Mouse (Mus musculus) hindbrain, postnatal 0 days (tissue): ENCODE measurements at regions not wholly inside any gene's neighbourhood (a gene's known extent, or its start where the extent isn't known, plus 50 kb on each side); places are given as distances from the start of the nearest gene placed in this dataset.

ENCODE experiments used
- ATAC-seq: fragments of 200-750 bp; cut with Nextera tagmentation; 2 replicates; pipeline ENCODE4 v1.8.0; 2017; ENCODE audit warnings: mild to moderate bottlenecking, moderate TSS enrichment, moderate library complexity
- DNase-seq: peaks from one replicate; pipeline ENCODE4 v3.0.0-alpha.2; 2015; ENCODE audit warnings: low spot score
- H3K27ac ChIP-seq: fragments of 300-500 bp; sonication (generic); 2 replicates; pipeline ENCODE4 v1.5.1; 2014; ENCODE audit warnings: mild to moderate bottlenecking
- H3K27me3 ChIP-seq: fragments of 300-500 bp; sonication (generic); 2 replicates; pipeline ENCODE4 v1.6.1; 2014; ENCODE audit warnings: low read length, mixed read lengths; ENCODE audit not compliant: insufficient read depth
- H3K36me3 ChIP-seq: fragments of 300-500 bp; sonication (generic); 2 replicates; pipeline ENCODE4 v1.6.1; 2014; ENCODE audit warnings: low read length, mixed read lengths; ENCODE audit not compliant: insufficient read depth
- H3K4me1 ChIP-seq: fragments of 300-500 bp; sonication (generic); 2 replicates; pipeline ENCODE4 v1.6.1; 2014; ENCODE audit warnings: antibody characterized with exemption, low read length, mixed read lengths; ENCODE audit not compliant: insufficient read depth
- H3K4me2 ChIP-seq: fragments of 300-500 bp; sonication (generic); 2 replicates; pipeline ENCODE4 v1.6.1; 2014; ENCODE audit warnings: low read depth, mild to moderate bottlenecking, low read length, moderate library complexity, mixed read lengths
- H3K4me3 ChIP-seq: fragments of 300-500 bp; sonication (generic); 2 replicates; pipeline ENCODE4 v1.5.1; 2014; ENCODE audit warnings: low read length
- H3K9ac ChIP-seq: fragments of 300-500 bp; sonication (generic); replicated peaks from 2 replicates; pipeline ENCODE4 v1.6.1; 2014; ENCODE audit warnings: mild to moderate bottlenecking, low read length, moderate library complexity, mixed read lengths
- H3K9me3 ChIP-seq: fragments of 300-500 bp; sonication (generic); 2 replicates; pipeline ENCODE4 v1.6.1; 2016; ENCODE audit warnings: low read length, mixed read lengths
- CTCF ChIP-seq: IDR thresholded peaks from 2 replicates; pipeline ENCODE4 v1.5.1; 2016; ENCODE audit warnings: antibody characterized with exemption, control low read depth, low read depth
- WGBS: fragments of 180-500 bp; shearing (Covaris S2); extraction: QIAGEN DNeasy Blood & Tissue Kit; methylation state at CpG from one replicate; pipeline ENCODE4 v1.1.7; 2014; 5-methylcytosine and 5-hydroxymethylcytosine counted together

- no peaks in the 10 kb centered on the region for H3K4me1 ChIP-seq
- no peak overlapping the region for H3K4me2 ChIP-seq
- no peak for TF ChIP-seq CTCF
- H3K27me3 ChIP-seq, result no peaks in the 10 kb centered on the region
- H3K27ac ChIP-seq, result no peak overlapping the region
- 93% methylated on average over 1 of the region's 1 CpGs for WGBS
- no peak for ATAC-seq
- H3K9ac ChIP-seq, result no peak overlapping the region
- no peak overlapping the region for H3K4me3 ChIP-seq
- no peaks in the 10 kb centered on the region for H3K9me3 ChIP-seq
- DNase-seq, result no peak
- H3K36me3 ChIP-seq, result no peaks in the 10 kb centered on the region
Measured at GRCm38 (mm10) chr16:75353394-75353793, 232.5 kb downstream of the Lipi start.

- 82% methylated on average over 8 of the region's 8 CpGs for WGBS
Measured at GRCm38 (mm10) chr16:75344201-75344927, 241.5 kb downstream of the Lipi start.

GRCm38 (mm10) chr16:75343028-75343901, 242.6 kb downstream of the Lipi start:
- H3K4me2 ChIP-seq, result 0 out of 2 replicates have a peak overlapping the region, but pooled peaks have one; percentile 21
- peak; percentile 66 for DNase-seq
- peak; percentile 67 for TF ChIP-seq CTCF
- no peaks in the 10 kb centered on the region for H3K9me3 ChIP-seq
- WGBS, result 43% methylated on average over 10 of the region's 11 CpGs
- no peaks in the 10 kb centered on the region for H3K36me3 ChIP-seq
- H3K9ac ChIP-seq, result no peak overlapping the region
- ATAC-seq, result no peak
- H3K4me1 ChIP-seq, result no peaks in the 10 kb centered on the region
- H3K27me3 ChIP-seq, result no peaks in the 10 kb centered on the region
- no peak overlapping the region for H3K4me3 ChIP-seq
- H3K27ac ChIP-seq, result no peak overlapping the region

More at GRCm38 (mm10) chr16:75344201-75344927, 241.5 kb downstream of the Lipi start:
- Histone ChIP-seq H3K4me2 (no peak overlapping the region), H3K4me3 (no peak overlapping the region), H3K9me3 (no peaks in the 10 kb centered on the region), H3K27ac (no peak overlapping the region), H3K9ac (no peak overlapping the region), H3K27me3 (no peaks in the 10 kb centered on the region), H3K4me1 (no peaks in the 10 kb centered on the region), H3K36me3 (no peaks in the 10 kb centered on the region)
- ATAC-seq (no peak), DNase-seq (no peak)
- TF ChIP-seq CTCF, result no peak

- Histone ChIP-seq H3K4me3 (no peak overlapping the region), H3K4me1 (no peaks in the 10 kb centered on the region), H3K27ac (no peak overlapping the region), H3K36me3 (no peaks in the 10 kb centered on the region), H3K27me3 (no peaks in the 10 kb centered on the region), H3K9me3 (no peaks in the 10 kb centered on the region), H3K9ac (no peak overlapping the region), H3K4me2 (no peak overlapping the region)
- WGBS, result 87% methylated on average over 2 of the region's 2 CpGs
- no peak for TF ChIP-seq CTCF
- no peak for ATAC-seq
- DNase-seq, result no peak
Measured at GRCm38 (mm10) chr16:75334228-75334627, 251.6 kb downstream of the Lipi start.

GRCm38 (mm10) chr16:75333750-75334149, 252.1 kb downstream of the Lipi start:
- DNase-seq (no peak), ATAC-seq (no peak)
- WGBS, result 74% methylated on average over 5 of the region's 5 CpGs
- H3K9ac ChIP-seq, result no peak overlapping the region
- TF ChIP-seq CTCF, result no peak
- no peaks in the 10 kb centered on the region for H3K36me3 ChIP-seq
- no peak overlapping the region for H3K4me3 ChIP-seq
- no peak overlapping the region for H3K27ac ChIP-seq
- H3K27me3 ChIP-seq, result no peaks in the 10 kb centered on the region
- H3K9me3 ChIP-seq, result no peaks in the 10 kb centered on the region
- no peak overlapping the region for H3K4me2 ChIP-seq
- H3K4me1 ChIP-seq, result no peaks in the 10 kb centered on the region

- Histone ChIP-seq H3K4me3 (no peak overlapping the region), H3K9me3 (no peaks in the 10 kb centered on the region), H3K4me1 (no peaks in the 10 kb centered on the region), H3K36me3 (no peaks in the 10 kb centered on the region), H3K27me3 (no peaks in the 10 kb centered on the region), H3K4me2 (no peak overlapping the region), H3K9ac (no peak overlapping the region), H3K27ac (no peak overlapping the region)
- 87% methylated on average over 4 of the region's 4 CpGs for WGBS
- no peak for TF ChIP-seq CTCF
- DNase-seq, result no peak
- ATAC-seq, result no peak
Measured at GRCm38 (mm10) chr16:75332853-75333252, 253.0 kb downstream of the Lipi start.

GRCm38 (mm10) chr16:75325296-75325695, 260.6 kb downstream of the Lipi start:
- DNase-seq (peak; percentile 74), ATAC-seq (no peak)
- 73% methylated on average over 1 of the region's 1 CpGs for WGBS
- Histone ChIP-seq H3K9ac (no peak overlapping the region), H3K4me1 (no peaks in the 10 kb centered on the region), H3K4me3 (no peak overlapping the region), H3K27me3 (no peaks in the 10 kb centered on the region), H3K36me3 (no peaks in the 10 kb centered on the region), H3K4me2 (no peak overlapping the region), H3K9me3 (no peaks in the 10 kb centered on the region), H3K27ac (no peak overlapping the region)
- TF ChIP-seq CTCF, result peak; percentile 56
